Mouse (Mus musculus) cerebellum, adult (tissue): ENCODE results near the gene Ttll3.

Experiments used
- ATAC-seq: cut with Nextera tagmentation; 2 replicates; pipeline ENCODE4 v1.9.2; 2017; ENCODE audit warnings: mild to moderate bottlenecking, moderate library complexity, mixed read lengths; ENCODE audit not compliant: insufficient number of reproducible peaks, low FRiP score, low TSS enrichment

Gene Ttll3

GRCm38 (mm10) chr6:113388960-113389359, at the start of gene Ttll3:
TSS of gene Ttll3 (plus strand) at chr6:113389260.
- ATAC-seq, result no peak

- no peak for ATAC-seq
These were observed 47.5 kb upstream of the Ttll3 start for GRCm38 (mm10) chr6:113341574-113341973.

GRCm38 (mm10) chr6:113342297-113342696, 46.8 kb upstream of the Ttll3 start:
- ATAC-seq, result no peak

GRCm38 (mm10) chr6:113343177-113344092, 45.6 kb upstream of the Ttll3 start, which contains the start of gene Camk1:
TSS of gene Camk1 (minus strand) at chr6:113343984.
- ATAC-seq, result peak; percentile 93

- no peak for ATAC-seq
These were observed 44.7 kb upstream of the Ttll3 start for GRCm38 (mm10) chr6:113344321-113344720.

- no peak for ATAC-seq
These were observed 42.2 kb upstream of the Ttll3 start for GRCm38 (mm10) chr6:113346897-113347296.

GRCm38 (mm10) chr6:113350538-113350937, 38.5 kb upstream of the Ttll3 start:
- no peak for ATAC-seq

GRCm38 (mm10) chr6:113351161-113351560, 37.9 kb upstream of the Ttll3 start:
- no peak for ATAC-seq

- no peak for ATAC-seq
These were observed 37.4 kb upstream of the Ttll3 start for GRCm38 (mm10) chr6:113351653-113352052.

- no peak for ATAC-seq
These were observed 36.2 kb upstream of the Ttll3 start for GRCm38 (mm10) chr6:113352820-113353219.

- ATAC-seq, result no peak
These were observed 35.4 kb upstream of the Ttll3 start for GRCm38 (mm10) chr6:113353696-113354095.

GRCm38 (mm10) chr6:113361476-113361875, 27.6 kb upstream of the Ttll3 start:
- ATAC-seq, result no peak

GRCm38 (mm10) chr6:113362241-113362640, 26.8 kb upstream of the Ttll3 start:
- ATAC-seq, result no peak

GRCm38 (mm10) chr6:113364518-113365135, 24.4 kb upstream of the Ttll3 start:
- ATAC-seq, result no peak

- ATAC-seq, result no peak
These were observed 22.4 kb upstream of the Ttll3 start for GRCm38 (mm10) chr6:113366639-113367038.

GRCm38 (mm10) chr6:113367574-113367973, 21.5 kb upstream of the Ttll3 start:
- no peak for ATAC-seq

- ATAC-seq, result no peak
These were observed 20.9 kb upstream of the Ttll3 start for GRCm38 (mm10) chr6:113368124-113368523.

GRCm38 (mm10) chr6:113368577-113368976, 20.5 kb upstream of the Ttll3 start:
- ATAC-seq, result no peak

- ATAC-seq, result no peak
These were observed 18.7 kb upstream of the Ttll3 start for GRCm38 (mm10) chr6:113370194-113370929.

- no peak for ATAC-seq
These were observed 15.6 kb upstream of the Ttll3 start for GRCm38 (mm10) chr6:113373491-113373890.

GRCm38 (mm10) chr6:113377172-113377495, 11.9 kb upstream of the Ttll3 start:
- ATAC-seq, result no peak
